Mouse (Mus musculus) embryonic facial prominence, embryonic 11.5 days (tissue): ENCODE measurements around the gene Hoxa5. TPM values are rescaled to one million over a fixed set of nuclear protein-coding genes. Genes with fewer than 3 reads are reported as not detected.
A peak's percentile ranks its signal among the peaks of the same experiment; 100 is the strongest.

Experiments used
- ATAC-seq: fragments of 200-750 bp; cut with Nextera tagmentation; replicated peaks from 2 replicates; pipeline ENCODE4 v1.8.0; 2017; ENCODE audit warnings: low read depth; ENCODE audit not compliant: insufficient number of reproducible peaks, low FRiP score, low TSS enrichment
- DNase-seq: peaks from one replicate; pipeline ENCODE4 v3.0.0-alpha.2; 2015; ENCODE audit warnings: low spot score
- H3K27ac ChIP-seq: fragments of 300-500 bp; sonication (generic); replicated peaks from 2 replicates; pipeline ENCODE4 v1.5.1; 2014; ENCODE audit warnings: mild to moderate bottlenecking, low read depth, low read length, control low read depth
- H3K27me3 ChIP-seq: fragments of 300-500 bp; sonication (generic); 2 replicates; pipeline ENCODE4 v1.6.1; 2014; ENCODE audit warnings: mild to moderate bottlenecking, low read length, moderate library complexity, mixed read lengths; ENCODE audit not compliant: control insufficient read depth, insufficient read depth
- H3K36me3 ChIP-seq: fragments of 300-500 bp; sonication (generic); replicated peaks from 2 replicates; pipeline ENCODE4 v1.6.1; 2014; ENCODE audit warnings: low read depth, mild to moderate bottlenecking, low read length, moderate library complexity, mixed read lengths; ENCODE audit not compliant: control insufficient read depth, insufficient read depth
- H3K4me1 ChIP-seq: fragments of 300-500 bp; sonication (generic); 2 replicates; pipeline ENCODE4 v1.6.1; 2014; ENCODE audit warnings: low read length, mixed read lengths; ENCODE audit not compliant: control insufficient read depth, insufficient read depth
- H3K4me2 ChIP-seq: fragments of 300-500 bp; sonication (generic); 2 replicates; pipeline ENCODE4 v1.6.1; 2014; ENCODE audit warnings: low read depth, mild to moderate bottlenecking, control low read depth, low read length, moderate library complexity
- H3K4me3 ChIP-seq: fragments of 300-500 bp; sonication (generic); 2 replicates; pipeline ENCODE4 v1.5.1; 2014; ENCODE audit warnings: low read depth, low read length, control low read depth
- H3K9ac ChIP-seq: fragments of 300-500 bp; sonication (generic); replicated peaks from 2 replicates; pipeline ENCODE4 v1.6.1; 2014; ENCODE audit warnings: mild to moderate bottlenecking, control low read depth, low read length
- H3K9me3 ChIP-seq: fragments of 300-500 bp; sonication (generic); replicated peaks from 2 replicates; pipeline ENCODE4 v1.6.1; 2016; ENCODE audit warnings: mild to moderate bottlenecking, low read length, inconsistent platforms, mixed read lengths; ENCODE audit not compliant: control insufficient read depth
- WGBS: fragments of 180-500 bp; shearing (Covaris S2); extraction: QIAGEN DNeasy Blood & Tissue Kit; methylation state at CpG from one replicate; pipeline ENCODE4 v1.1.7; 2014; 5-methylcytosine and 5-hydroxymethylcytosine counted together
- polyA plus RNA-seq: library from polyadenylated mRNA; unstranded; fragments of >200 nt; fragmentation: Nextera tagmentation; extraction: Ambion mirVana; gene quantifications from 2 replicates; pipeline ENCODE4 v1.2.1, GENCODE M21; 2014

Gene Hoxa5
- polyA plus RNA-seq, 1 experiment from 2014 or later = 0.39 TPM

DNA sequence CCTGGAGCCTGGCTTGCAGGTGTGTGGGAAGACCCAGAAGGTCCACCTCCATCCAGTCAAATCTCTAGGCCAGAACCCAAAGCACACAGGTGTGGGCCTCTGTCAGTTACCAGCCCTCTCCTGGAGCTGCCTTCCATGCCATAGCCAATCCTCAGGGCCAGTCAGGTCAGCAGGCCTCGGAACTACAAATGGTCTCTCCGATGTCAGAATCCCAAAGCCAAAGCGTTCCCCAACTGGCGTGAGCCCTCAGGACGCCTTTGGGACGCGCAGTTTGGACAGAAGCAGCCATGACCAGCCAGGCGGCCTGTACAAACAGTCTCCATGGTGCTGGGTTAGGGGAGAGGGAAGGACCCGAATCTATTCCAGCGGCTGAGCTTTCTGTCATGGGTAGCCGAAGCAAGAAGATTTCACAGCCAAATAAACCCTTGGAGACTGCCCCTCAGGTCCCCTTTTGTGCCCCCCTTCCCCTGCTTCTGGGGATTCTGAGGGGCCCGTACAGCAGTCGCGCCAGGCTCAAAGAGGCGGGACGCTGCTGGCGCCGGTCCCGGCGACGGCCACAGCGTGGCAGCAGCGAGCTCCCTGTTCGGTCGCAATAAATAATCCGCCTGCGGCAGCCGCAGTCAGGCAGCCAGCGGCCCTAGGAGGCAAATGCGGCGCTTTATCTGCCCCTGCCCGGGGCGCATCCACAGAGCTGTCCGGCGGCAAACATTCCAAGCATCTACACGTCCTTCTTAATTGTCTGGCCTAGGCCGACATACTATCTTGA is 7.0 kb upstream of the Hoxa5 start:
- Histone ChIP-seq H3K36me3 (no peaks in the 10 kb centered on the region), H3K27me3 (peaks cover 96% of the 10 kb centered on the region), H3K9ac (no peak overlapping the region), H3K4me2 (no peak overlapping the region), H3K4me3 (no peak overlapping the region), H3K9me3 (no peaks in the 10 kb centered on the region), H3K4me1 (no peaks in the 10 kb centered on the region), H3K27ac (no peak overlapping the region)
- under 1% methylated on average over 34 of the region's 37 CpGs for WGBS
- ATAC-seq = no peak
- DNase-seq = peak; percentile 84

DNA sequence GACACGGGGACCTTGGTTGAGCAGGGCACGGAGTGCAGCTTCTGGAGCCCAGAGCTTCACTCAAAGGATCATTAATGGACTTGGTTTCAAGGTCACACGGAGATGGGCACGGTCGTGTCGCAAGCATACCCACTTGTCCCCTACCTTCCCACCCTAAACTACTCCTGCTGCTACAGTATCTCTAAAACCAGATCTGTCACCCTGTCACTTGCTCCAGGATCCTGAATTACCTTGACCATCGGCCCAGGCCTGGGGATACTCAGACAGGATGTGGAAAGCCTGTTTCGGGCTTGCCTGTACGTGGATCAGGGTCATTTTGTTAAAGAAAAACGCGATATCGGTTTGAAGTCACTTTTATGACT is 5.3 kb upstream of the Hoxa5 start:
- ATAC-seq (no peak), DNase-seq (no peak)
- Histone ChIP-seq H3K36me3 (no peaks in the 10 kb centered on the region), H3K4me2 (no peak overlapping the region), H3K27me3 (peaks cover 96% of the 10 kb centered on the region), H3K4me1 (no peaks in the 10 kb centered on the region), H3K27ac (no peak overlapping the region), H3K4me3 (no peak overlapping the region), H3K9ac (no peak overlapping the region), H3K9me3 (no peaks in the 10 kb centered on the region)
- WGBS = 5% methylated on average over 12 of the region's 12 CpGs

DNA sequence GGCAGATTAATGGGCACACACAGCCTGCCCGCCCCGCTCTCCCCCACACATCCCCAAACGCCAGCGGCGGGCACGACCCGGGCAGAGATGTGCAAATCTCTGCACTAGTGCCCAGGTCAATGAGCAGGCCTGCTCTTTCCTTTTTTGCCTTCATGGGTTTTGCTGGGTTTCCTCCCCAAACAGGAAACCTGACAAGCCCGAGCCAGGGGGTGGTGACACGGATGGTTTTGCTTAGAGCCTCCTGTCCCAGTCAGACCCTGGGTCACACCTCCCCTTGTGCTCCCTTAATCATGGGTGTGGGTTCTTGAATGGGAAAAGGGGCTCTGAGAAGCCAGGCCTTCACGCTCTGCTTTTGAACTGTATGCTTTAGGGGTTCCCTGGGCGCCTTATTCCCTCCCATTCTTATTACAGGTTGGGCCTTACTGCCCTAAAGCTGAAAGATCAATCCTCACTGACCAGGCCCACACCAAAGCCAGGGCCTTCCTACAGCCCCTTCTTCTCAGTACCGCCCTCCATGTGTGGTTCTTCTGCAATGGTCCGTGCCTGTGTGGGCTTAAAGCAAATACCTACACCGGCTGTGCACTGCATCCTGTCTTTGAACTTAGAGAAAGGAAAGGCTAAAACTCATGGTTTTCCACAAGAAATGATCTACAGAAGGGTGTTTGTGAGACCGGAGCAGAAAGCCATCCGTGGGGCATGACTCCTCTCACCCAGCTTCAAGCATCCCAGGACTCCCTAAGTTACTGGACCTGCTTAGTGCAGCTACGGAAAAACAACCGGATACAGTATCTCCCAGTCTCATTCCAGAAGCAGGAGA is 4.7 kb upstream of the Hoxa5 start:
- no peaks in the 10 kb centered on the region for H3K9me3 ChIP-seq
- H3K36me3 ChIP-seq = no peaks in the 10 kb centered on the region
- 3% methylated on average over 18 of the region's 18 CpGs for WGBS
- H3K4me3 ChIP-seq = no peak overlapping the region
- DNase-seq = no peak
- no peak overlapping the region for H3K4me2 ChIP-seq
- H3K9ac ChIP-seq = no peak overlapping the region
- no peak for ATAC-seq
- H3K27ac ChIP-seq = no peak overlapping the region
- H3K27me3 ChIP-seq = peaks cover 96% of the 10 kb centered on the region
- no peaks in the 10 kb centered on the region; the same call in 1 of the 2 replicates for H3K4me1 ChIP-seq

DNA sequence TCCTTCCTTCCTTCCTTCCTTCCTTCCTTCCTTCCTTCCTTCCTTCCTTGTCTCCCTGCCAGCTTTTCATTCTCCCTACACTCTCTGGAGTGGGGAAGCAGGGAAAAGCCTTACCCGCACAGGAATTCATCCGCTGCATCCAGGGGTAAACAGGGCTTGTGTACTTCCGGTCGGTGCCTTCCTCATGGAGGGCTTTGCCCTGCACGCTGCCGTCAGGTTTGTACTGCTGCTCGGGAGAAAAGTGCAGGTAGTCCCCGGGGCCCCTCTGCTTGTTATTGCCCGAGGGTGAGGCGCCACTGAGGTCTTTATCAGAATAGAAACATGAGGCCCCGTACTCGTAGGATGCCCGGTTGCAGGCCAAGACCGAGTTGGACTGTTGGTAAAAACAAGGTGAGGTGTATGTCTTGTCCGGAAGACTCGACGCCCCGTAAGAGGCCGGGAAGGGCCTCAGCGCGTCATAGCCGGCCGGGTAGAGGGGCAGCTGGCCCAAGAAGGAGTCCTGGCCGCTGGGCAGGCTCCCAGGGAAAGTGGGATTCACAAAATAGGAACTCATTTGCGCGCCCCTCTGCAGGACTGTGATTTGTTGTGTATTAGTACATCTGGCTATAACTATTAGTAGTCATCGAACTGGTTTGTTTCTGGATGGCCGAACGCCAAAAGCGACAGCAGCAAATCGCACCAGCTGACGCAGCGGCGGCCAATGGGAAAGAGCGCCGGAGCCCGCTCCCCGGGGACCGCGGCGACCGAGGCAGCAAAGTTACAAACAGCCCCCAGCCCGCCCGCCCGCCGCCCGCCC is 3.9 kb upstream of the Hoxa5 start, which contains the start of gene Hoxa6:
Gene Hoxa6, minus strand, starts transcription at position 651 of the 796 bp plus-strand sequence.
- no peak within 1 kb of the TSS for H3K27ac ChIP-seq
- DNase-seq (no peak), ATAC-seq (no peak)
- H3K27me3 ChIP-seq = peaks cover 97% of the 10 kb centered on the region
- H3K9me3 ChIP-seq = no peaks in the 10 kb centered on the region
- no peak within 1 kb of the TSS for H3K9ac ChIP-seq
- no peaks in the 10 kb centered on the region for H3K36me3 ChIP-seq
- H3K4me1 ChIP-seq = no peaks in the 10 kb centered on the region; the same call in 1 of the 2 replicates
- H3K4me3 ChIP-seq = no peak within 1 kb of the TSS
- WGBS = 2% methylated on average over 47 of the region's 47 CpGs
- no peak within 1 kb of the TSS for H3K4me2 ChIP-seq

- no peaks in the 10 kb centered on the region for H3K36me3 ChIP-seq
- no peak overlapping the region for H3K4me2 ChIP-seq
- no peak overlapping the region for H3K27ac ChIP-seq
- no peak for DNase-seq
- no peaks in the 10 kb centered on the region; the same call in 1 of the 2 replicates for H3K4me1 ChIP-seq
- H3K9ac ChIP-seq = no peak overlapping the region
- H3K27me3 ChIP-seq = peaks cover 96% of the 10 kb centered on the region
- H3K4me3 ChIP-seq = no peak overlapping the region
- ATAC-seq = no peak
- H3K9me3 ChIP-seq = no peaks in the 10 kb centered on the region
Measured at GRCm38 (mm10) chr6:52207684-52207976, 3.2 kb upstream of the Hoxa5 start.

DNA sequence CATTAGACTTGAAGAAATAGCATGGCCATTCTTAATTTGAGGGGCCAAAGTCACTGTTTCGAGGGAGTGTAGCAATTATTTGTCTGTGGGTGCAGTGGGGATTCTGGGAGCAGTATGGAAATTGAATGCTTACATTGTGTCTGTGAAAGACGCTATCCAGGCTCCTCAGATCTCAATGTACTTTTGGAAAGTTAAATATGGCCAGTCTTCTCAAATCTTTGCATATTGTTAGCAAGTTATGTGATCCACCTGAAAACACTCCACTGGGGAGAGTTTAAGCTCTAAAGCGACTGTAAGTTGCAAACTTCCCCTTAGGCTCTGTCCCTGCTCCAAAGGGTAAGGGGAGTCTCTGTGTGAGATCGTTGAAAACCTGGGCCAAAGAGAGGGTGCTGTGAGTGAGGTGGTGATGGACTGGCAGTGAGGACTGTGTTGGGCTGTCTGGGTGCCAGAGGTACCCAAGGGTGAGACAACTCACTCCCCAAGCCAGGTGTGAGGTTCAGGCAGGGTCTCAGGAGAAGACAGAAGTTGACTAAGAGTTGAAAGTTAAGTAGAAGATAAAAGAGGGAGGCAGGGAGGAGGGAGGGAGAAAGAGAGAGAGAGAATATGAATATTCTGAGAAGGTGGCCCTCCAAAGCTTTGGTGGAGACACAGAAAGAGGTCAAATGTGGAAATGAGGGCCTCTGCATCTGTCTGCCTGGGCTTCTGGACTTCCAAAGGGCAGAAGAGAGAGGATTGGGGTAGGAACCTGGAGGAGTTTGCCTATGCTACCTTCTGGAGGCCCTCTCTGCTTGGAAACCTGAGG is 2.7 kb upstream of the Hoxa5 start:
- Histone ChIP-seq H3K4me3 (no peak overlapping the region), H3K4me1 (no peaks in the 10 kb centered on the region; the same call in 1 of the 2 replicates), H3K4me2 (no peak overlapping the region), H3K27ac (no peak overlapping the region), H3K27me3 (peaks cover 94% of the 10 kb centered on the region), H3K9ac (no peak overlapping the region), H3K9me3 (no peaks in the 10 kb centered on the region), H3K36me3 (no peaks in the 10 kb centered on the region)
- ATAC-seq (no peak), DNase-seq (no peak)
- 3% methylated on average over 4 of the region's 4 CpGs for WGBS

- DNase-seq (no peak), ATAC-seq (no peak)
- 1% methylated on average over 55 of the region's 55 CpGs for WGBS
- Histone ChIP-seq H3K27me3 (peaks cover 94% of the 10 kb centered on the region), H3K4me2 (no peak overlapping the region), H3K9me3 (no peaks in the 10 kb centered on the region), H3K9ac (no peak overlapping the region), H3K4me1 (no peaks in the 10 kb centered on the region; the same call in 1 of the 2 replicates), H3K36me3 (no peaks in the 10 kb centered on the region), H3K4me3 (no peak overlapping the region), H3K27ac (no peak overlapping the region)
Measured at GRCm38 (mm10) chr6:52205638-52206621, 1.5 kb upstream of the Hoxa5 start.
